Mouse (Mus musculus) embryonic stem cell, embryonic (primary cell): ENCODE data around the gene Gm44973.

Experiments
- CTCF ChIA-PET, 4 experiments: fragments of 300-600 bp in 2 of 4; fragments of 350-600 bp in 2 of 4; sonication (Branson Sonifier 250); formaldehyde crosslinking; loops; one replicate each; lab custom pipeline; 2022; ENCODE audit warnings: inconsistent platforms in 2 of 4; lab: Charles Lee
- POLR2A ChIA-PET, 4 experiments: fragments of 300-600 bp in 2 of 4; fragments of 350-600 bp in 2 of 4; sonication (Branson Sonifier 250); formaldehyde crosslinking; loops; one replicate each; lab custom pipeline; 2022; ENCODE audit warnings: antibody characterized with exemption in 4 of 4, inconsistent platforms in 1 of 4; lab: Charles Lee

Gene Gm44973

DNA sequence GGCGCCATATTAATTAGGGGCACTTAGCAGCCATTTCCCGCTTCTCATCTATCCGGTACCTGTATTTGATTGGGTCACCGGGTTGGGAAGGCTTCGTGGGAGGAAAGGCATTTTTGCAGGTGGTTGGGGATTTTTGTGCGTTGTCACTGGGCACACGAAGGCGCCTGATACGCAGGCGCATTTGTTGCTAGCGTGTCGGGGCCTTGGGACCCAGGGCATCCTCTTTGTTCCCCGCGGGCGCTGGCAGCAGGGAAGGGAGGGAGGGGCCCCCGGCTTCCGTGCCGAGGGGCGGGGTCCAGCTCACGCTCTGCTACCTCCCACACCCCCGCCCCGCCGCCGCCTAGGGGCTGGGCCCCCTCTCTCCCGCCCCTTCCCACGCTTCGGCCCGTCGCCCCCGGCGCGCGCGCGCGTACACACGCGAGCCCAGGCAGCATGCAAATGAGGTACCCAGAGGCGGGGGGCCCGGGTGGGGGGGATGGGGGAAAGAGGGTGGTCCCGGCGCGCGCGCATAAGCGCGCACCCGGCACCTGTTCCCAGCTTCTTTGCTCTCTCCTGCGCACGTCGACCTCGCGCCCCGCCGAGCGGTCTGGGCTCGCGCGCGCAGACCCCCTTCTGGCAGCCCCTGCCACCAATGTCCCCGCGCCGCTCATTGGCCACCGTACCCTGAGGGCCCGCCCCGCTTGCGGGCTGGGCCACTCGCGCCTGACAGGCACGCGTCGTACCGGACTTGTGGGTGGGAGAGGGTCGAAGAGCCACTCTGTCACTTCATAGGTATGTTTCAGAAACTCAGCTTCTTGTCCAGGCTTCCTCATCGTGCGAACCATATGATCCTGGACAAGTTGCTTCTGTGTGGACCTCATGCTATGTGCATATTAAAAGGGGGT lies at the start of gene Gm44973:
Gene Gm44973 (plus strand): TSS at position 379 of the 884 bp plus-strand sequence.
- POLR2A ChIA-PET: interaction anchor here (0.6 to 16.6 kb wide), 119 partner anchors 7 to 1821 kb away, joined by 3 to 280 read pairs (median 6); partner anchors contain the start of genes U2af2 (in 4 of the 4), Zfp580 (in 4 of the 4), Hspbp1 (in 3 of the 4) and Rpl28 (in 3 of the 4)
- CTCF ChIA-PET: interaction anchor here (0.5 to 3.7 kb wide), 18 partner anchors 7 to 1712 kb away, joined by 3 to 24 read pairs (median 4); partner anchors contain the start of genes Rasl2-9 (in 1 of the 4), Sbk2 (in 1 of the 4) and Zfp784 (in 1 of the 4)

DNA sequence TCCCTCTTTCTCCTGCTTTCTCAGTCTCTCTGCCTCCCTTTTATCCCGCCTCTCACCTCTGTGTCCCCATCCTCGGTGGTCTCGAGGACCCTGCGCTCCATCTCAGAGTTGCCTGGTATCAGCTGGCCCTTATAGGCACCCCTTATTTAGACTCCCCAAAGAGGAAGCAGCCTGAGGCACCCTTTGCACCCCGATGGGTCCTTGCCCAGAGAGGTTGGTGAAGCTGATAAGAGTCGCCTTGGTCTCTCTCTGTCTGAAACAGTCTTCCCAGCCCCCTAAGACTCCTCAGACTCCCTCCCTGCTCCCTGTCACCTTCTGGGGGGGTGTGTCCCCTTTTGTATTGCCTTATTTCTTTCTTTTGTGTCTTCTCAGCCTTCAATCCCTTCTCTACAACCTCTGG lies 44.2 kb upstream of the Gm44973 start, which contains the start of gene Sbk3:
Gene Sbk3 (minus strand): TSS at position 101 of the 400 bp plus-strand sequence.
- ChIA-PET POLR2A (interaction anchor here in 1 of 4 experiments (0.5 kb wide), 1 partner anchor 25 kb away, joined by 3 read pairs; no protein-coding TSS in a partner anchor), CTCF (no interaction called here)

- ChIA-PET POLR2A (no interaction called here), CTCF (interaction anchor here in 1 of 4 experiments (2.0 kb wide), 1 partner anchor 7 kb away, joined by 6 read pairs; the partner anchor contains the start of gene Sbk2)
Measured at GRCm38 (mm10) chr7:4971710-4972109, 43.6 kb upstream of the Gm44973 start.

DNA sequence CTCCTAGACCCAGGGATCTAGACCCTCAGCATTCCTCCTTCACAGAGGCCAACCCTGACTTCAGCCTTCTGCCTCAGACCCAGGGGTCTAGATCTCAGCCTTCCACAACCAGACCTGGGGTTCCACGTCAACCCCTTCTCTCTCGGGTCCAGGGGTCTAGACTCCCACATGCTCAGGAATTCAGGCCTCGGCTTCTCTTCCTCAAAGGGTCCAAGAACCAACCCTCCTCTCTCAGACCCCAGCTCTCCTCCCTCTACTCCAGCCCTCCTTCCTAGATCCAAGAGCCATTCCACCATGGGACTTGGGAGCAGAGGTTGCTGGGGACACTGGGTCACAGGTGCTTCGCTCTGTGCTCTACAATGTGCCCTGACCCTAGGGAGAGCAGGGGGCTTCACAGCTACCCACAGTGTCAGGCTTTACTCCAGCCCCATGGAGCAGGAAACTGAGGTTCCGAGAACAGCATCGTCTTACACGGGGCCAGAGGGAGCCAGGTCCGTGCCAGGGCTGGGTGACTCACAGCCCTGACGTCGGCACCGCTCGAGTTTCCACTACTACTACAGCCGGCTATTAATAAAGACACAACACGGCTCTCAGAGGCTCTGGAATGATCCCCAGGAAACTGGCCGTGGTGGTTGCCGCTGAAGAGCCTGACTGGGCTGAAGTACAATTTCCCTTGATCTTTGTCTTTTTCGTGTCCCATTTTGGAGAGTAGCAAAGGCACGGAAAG lies 42.8 kb upstream of the Gm44973 start:
- ChIA-PET CTCF (interaction anchor here in 2 of 4 experiments (0.7 to 2.0 kb wide), 2 partner anchors 8 to 426 kb away, joined by 5 to 6 read pairs; partner anchors contain the start of gene Sbk2 (in 1 of the 2)), POLR2A (interaction anchor here in 2 of 4 experiments (0.7 to 1.3 kb wide), 3 partner anchors 8 to 160 kb away, joined by 3 to 4 read pairs (median 4); partner anchors contain the start of genes Sbk2 (in 1 of the 2) and Ube2s (in 1 of the 2))

- ChIA-PET CTCF (interaction anchor here in 2 of 4 experiments (0.8 to 3.1 kb wide), 2 partner anchors 35 kb away, joined by 3 to 13 read pairs; no protein-coding TSS in a partner anchor), POLR2A (interaction anchor here in 1 of 4 experiments (1.5 to 1.8 kb wide), 2 partner anchors 39 to 98 kb away, joined by 3 to 8 read pairs; partner anchors contain the start of genes Fiz1, Isoc2a and Zfp524)
Measured at GRCm38 (mm10) chr7:4975455-4975854, 39.8 kb upstream of the Gm44973 start.

- ChIA-PET POLR2A (interaction anchor here in 2 of 4 experiments (0.9 to 1.8 kb wide), 6 partner anchors 12 to 164 kb away, joined by 3 to 8 read pairs (median 3); partner anchors contain the start of genes Fiz1 (in 1 of the 2), Isoc2a (in 1 of the 2), Sbk2 (in 1 of the 2) and Ube2s (in 1 of the 2)), CTCF (interaction anchor here in 3 of 4 experiments (0.9 to 3.1 kb wide), 11 partner anchors 12 to 84 kb away, joined by 3 to 13 read pairs (median 3); partner anchors contain the start of genes Sbk2 (in 2 of the 3), Fiz1 (in 1 of the 3) and Gm44973 (in 1 of the 3))
Measured at GRCm38 (mm10) chr7:4976832-4977231, 38.5 kb upstream of the Gm44973 start.

DNA sequence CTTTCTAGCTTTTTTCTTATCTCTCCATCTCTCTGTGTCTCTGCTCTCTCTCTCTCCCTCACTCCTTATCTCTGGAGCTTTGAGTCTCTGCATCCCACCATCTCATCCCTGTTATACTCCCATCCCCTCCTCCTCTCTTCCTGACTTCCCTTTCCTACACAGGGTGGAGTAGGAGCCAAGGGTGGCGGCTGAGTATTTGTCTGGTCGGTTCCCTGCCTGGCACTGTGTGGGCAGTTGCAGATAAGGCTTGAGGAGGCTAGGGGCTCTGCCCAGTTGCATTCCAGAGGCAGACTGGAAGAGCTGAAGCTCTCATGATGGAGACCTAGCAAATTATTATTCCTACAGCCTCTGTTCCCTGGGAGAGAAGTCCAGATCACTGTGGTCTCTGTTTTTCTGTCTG lies 27.0 kb upstream of the Gm44973 start:
- ChIA-PET CTCF (interaction anchor here in 3 of 4 experiments (0.6 to 0.9 kb wide), 3 partner anchors 8 to 24 kb away, joined by 3 read pairs; partner anchors contain the start of gene Sbk2 (in 2 of the 3)), POLR2A (no interaction called here)

DNA sequence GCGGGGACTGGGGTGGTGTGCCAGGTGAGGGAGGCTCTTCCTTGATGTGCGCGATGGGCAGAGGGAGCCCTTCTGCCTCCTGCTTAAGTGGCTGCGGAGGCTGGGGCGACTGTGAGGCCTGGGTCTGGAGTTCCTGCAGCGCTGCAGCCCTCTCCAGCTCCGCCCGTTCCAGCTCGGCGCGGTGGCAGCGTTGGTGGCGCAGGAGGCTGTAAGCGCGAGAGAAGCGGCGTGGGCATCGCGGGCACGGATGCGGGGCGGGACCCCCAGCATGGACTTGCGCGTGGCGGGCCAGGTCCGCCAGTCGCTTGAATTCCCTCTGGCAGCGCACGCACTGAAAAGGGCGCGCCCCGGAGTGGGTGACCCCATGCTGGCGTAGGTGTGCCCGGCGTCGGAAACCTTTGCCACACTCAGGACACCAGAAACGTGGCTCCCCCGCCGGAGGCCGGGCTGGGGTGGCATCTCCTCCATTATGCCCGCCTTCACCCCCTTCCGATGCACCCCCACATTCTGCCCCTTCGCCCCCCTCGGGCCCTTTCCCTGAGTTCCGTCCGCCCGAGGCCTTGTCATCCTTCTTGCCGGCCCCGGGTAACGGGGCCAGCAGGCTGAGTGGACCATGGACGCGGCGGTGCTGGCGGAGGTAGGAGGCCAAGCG lies 21.8 kb upstream of the Gm44973 start:
- ChIA-PET CTCF (interaction anchor here in 1 of 4 experiments (1.5 kb wide), 1 partner anchor 53 kb away, joined by 4 read pairs; no protein-coding TSS in a partner anchor), POLR2A (interaction anchor here in 3 of 4 experiments (0.9 to 1.7 kb wide), 6 partner anchors 20 to 241 kb away, joined by 3 to 4 read pairs (median 4); partner anchors contain the start of genes Fiz1 (in 2 of the 3), Cox6b2 (in 1 of the 3) and Zfp524 (in 1 of the 3))

DNA sequence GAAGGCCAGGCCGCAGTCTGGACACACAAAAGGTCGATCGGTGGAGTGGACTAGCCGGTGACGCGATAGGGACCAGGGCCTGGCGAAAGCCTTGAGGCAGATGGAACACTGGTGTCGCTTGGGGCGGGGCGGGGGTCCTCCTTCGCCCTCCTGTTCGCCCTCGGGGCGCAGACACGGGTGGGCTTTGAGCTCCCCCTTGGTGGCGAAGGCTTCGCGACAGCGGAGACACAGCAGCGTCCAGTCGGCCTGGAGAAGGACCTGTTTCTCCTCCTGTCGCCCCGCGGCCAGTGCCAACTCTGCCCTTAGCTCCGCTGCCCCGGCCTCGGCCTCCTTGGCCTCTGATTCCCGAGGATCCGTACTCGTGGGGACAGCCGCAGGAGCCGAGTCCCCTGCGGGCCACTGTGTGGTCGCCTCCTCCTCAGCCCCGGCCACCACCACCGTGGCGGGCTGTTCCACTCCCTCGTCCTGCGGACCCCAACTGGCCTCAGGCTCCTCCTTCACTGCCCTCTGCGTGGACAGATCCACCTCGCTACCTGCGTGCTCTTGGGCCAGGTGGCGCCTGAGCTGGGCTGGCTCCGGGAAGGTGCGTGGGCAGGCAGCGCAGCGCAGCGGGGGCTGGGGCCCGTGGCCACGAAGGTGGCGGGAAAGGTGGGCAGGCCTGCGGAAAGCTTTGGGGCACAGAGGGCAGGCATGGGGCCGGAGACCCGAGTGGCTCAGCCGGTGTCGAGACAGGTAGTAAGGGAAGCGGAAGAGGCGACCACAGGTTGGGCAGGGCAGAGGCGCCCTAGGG lies 21.1 kb upstream of the Gm44973 start:
- ChIA-PET CTCF (interaction anchor here in 1 of 4 experiments (0.5 kb wide), 1 partner anchor 59 kb away, joined by 5 read pairs; no protein-coding TSS in a partner anchor), POLR2A (interaction anchor here in 3 of 4 experiments (0.7 to 1.9 kb wide), 8 partner anchors 11 to 242 kb away, joined by 3 to 5 read pairs (median 4); partner anchors contain the start of genes Fiz1 (in 2 of the 3), Cox6b2 (in 1 of the 3) and Zfp524 (in 1 of the 3))

DNA sequence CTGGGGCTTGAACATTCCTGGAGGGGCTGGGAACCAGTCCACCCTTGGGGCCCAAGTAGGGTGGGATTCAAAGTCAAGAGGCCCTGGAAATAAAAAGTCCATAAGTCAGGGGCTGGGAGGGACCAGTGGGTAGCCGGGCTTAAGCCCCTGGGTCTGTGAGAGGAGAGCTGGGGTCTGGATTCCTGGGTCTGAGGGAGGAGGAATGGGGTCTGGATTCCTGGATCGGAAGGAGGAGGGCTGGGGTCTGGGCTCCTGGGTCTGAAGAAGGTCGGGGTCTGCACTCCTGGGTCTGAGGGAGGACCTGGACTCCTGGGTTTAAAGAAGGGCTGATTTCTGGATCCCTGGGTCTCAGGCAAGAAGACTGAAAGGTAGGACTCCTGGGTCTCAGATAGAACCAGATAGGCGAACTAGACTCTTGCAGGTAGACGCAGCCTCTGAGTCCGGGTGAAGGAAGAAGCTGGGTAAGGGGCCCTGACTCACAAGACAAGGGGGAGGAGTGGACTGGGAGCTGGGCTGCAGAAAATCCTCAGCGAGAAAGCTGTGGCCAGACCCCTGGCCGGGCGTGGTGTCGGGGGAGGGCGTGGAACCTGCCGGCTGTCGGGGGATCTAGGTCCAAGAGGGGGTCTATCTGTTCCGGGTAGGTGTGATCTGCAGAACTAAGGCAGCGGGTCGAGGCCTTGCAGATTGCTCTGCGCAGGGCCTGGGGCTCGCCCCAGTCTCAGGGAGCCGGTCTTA lies 19.9 kb upstream of the Gm44973 start:
- ChIA-PET POLR2A (interaction anchor here in 3 of 4 experiments (0.6 to 6.5 kb wide), 15 partner anchors 9 to 203 kb away, joined by 3 to 85 read pairs (median 5); partner anchors contain the start of genes Fiz1 (in 3 of the 3), Gm44973 (in 3 of the 3), Zfp524 (in 3 of the 3) and Rpl28 (in 1 of the 3)), CTCF (interaction anchor here in 2 of 4 experiments (0.5 to 0.9 kb wide), 4 partner anchors 14 to 113 kb away, joined by 3 to 5 read pairs (median 3); partner anchors contain the start of gene Sbk2 (in 1 of the 2))

DNA sequence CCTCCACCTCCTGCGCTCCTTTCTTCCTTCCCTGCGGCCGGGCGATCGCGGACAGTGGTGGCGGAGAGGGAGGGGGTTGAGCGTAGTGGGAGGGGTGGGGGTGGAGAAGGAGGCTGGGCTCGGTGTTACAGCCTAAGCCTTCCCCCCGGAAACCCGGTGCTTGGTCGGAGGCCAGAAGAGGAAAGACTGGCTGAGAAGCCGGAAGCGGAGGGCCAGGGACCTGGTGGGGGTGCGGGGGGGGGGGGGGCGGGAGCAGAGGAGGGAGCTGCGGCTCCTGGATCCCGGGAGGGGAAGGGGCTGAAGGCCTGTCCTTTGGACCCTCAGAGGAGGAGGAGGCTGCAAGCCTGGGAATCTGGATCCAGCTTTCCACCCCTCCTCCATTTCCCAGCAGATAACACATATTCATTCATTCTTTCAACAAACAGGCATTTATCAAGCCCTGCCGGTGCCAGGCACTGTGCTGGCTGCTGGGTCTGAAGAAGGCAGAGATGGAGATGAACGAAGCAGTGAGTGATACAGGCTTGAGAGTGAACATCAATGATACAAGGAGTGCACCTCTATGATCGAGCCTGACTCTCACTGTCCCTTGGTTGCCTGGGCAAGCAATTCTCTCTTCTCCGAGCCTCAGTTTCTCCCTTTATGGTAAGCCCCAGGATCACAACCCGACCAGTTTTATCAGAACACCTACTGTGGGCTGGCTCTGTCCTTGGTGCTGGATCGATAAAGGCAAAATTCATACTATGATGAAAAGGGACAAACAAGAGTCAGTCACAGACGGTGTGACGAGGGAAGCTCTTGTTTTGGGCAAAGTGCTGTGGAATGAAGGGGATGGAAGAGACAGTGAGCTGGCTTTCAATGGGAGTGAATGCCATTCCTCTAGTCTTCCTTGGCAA lies 19.0 kb upstream of the Gm44973 start, which contains the start of gene Zfp579:
Gene Zfp579 (minus strand): TSS at position 156 of the 893 bp plus-strand sequence.
- ChIA-PET POLR2A (interaction anchor here in 3 of 4 experiments (0.6 to 6.5 kb wide), 29 partner anchors 8 to 1352 kb away, joined by 3 to 85 read pairs (median 4); partner anchors contain the start of genes Fiz1 (in 3 of the 3), Gm44973 (in 3 of the 3), Zfp524 (in 3 of the 3) and Cnot3 (in 1 of the 3)), CTCF (interaction anchor here (0.6 to 1.2 kb wide), 9 partner anchors 8 to 113 kb away, joined by 3 to 10 read pairs (median 3); partner anchors contain the start of gene Sbk2 (in 2 of the 4))

GRCm38 (mm10) chr7:4996934-4997333 lies 18.4 kb upstream of the Gm44973 start:
- CTCF ChIA-PET: interaction anchor here (0.7 to 3.9 kb wide), 8 partner anchors 9 to 63 kb away, joined by 3 to 22 read pairs (median 3); partner anchors contain the start of gene Sbk2 (in 2 of the 4)
- POLR2A ChIA-PET: interaction anchor here in 3 of 4 experiments (0.6 to 6.5 kb wide), 19 partner anchors 7 to 204 kb away, joined by 3 to 85 read pairs (median 3); partner anchors contain the start of genes Fiz1 (in 3 of the 3), Gm44973 (in 3 of the 3), Zfp524 (in 3 of the 3) and Rpl28 (in 1 of the 3)

DNA sequence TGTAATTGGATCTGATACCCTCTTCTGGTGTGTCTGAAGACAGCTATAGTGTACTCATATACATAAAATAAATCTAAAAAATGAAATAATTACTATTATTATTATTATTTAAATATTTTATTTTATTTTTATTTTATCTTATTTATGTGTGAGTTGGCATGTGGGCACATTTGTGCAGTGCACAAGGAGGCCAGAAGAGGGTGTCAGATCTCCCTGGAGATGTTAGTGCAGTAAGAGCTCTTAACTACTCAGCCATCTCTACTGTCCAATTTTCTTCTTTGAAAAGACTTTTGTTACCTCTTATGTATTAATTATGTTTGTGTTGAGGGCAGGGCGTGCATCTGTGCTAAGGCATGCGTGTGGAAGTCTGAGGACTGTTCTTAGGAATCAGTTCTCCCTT lies 15.4 kb upstream of the Gm44973 start:
- POLR2A ChIA-PET: interaction anchor here in 3 of 4 experiments (0.9 to 6.5 kb wide), 16 partner anchors 9 to 207 kb away, joined by 3 to 85 read pairs (median 6); partner anchors contain the start of genes Zfp524 (in 3 of the 3), Fiz1 (in 2 of the 3), Gm44973 (in 2 of the 3) and U2af2 (in 2 of the 3)
- CTCF ChIA-PET: interaction anchor here (0.5 to 3.9 kb wide), 19 partner anchors 9 to 61 kb away, joined by 3 to 22 read pairs (median 4); partner anchors contain the start of genes Sbk2 (in 1 of the 4), Zfp524 (in 1 of the 4), Zfp580 (in 1 of the 4) and Zfp784 (in 1 of the 4)
